Mouse (Mus musculus) spleen, adult 2 months (tissue): ENCODE data around the gene Htatip2. TPM values are rescaled to one million over a fixed set of nuclear protein-coding genes. Genes with fewer than 3 reads are reported as not detected.

Source experiments
- DNase-seq, 2 experiments: peaks; one replicate each; pipeline versions ENCODE4 v3.0.0 to v3.0.0-alpha.2; 2012 to 2021; ENCODE audit warnings: low spot score in 2 of 2, low read depth in 1 of 2
- H3K27ac ChIP-seq: fragments of 200-500 bp; 2 replicates; pipeline ENCODE4 v1.5.1; 2012; ENCODE audit warnings: low read length, inconsistent platforms; ENCODE audit not compliant: insufficient read depth
- H3K27me3 ChIP-seq: fragments of 200-500 bp; 2 replicates; pipeline ENCODE4 v1.6.1; 2012; ENCODE audit warnings: mild to moderate bottlenecking, moderate library complexity, low read length, inconsistent platforms; ENCODE audit not compliant: control insufficient read depth, insufficient read depth
- H3K36me3 ChIP-seq: fragments of 200-500 bp; 2 replicates; pipeline ENCODE4 v1.6.1; 2012; ENCODE audit warnings: mild to moderate bottlenecking, low read length, inconsistent platforms; ENCODE audit not compliant: control insufficient read depth, insufficient read depth
- H3K4me1 ChIP-seq: fragments of 200-500 bp; 2 replicates; pipeline ENCODE4 v1.6.1; 2011; ENCODE audit warnings: inconsistent platforms; ENCODE audit not compliant: control insufficient read depth, insufficient read depth, insufficient read length
- H3K4me3 ChIP-seq: fragments of 200-500 bp; 2 replicates; pipeline ENCODE4 v1.5.1; 2011; ENCODE audit warnings: mild to moderate bottlenecking, inconsistent platforms; ENCODE audit not compliant: insufficient read depth, insufficient read length; ENCODE audit errors: extremely low read depth
- CTCF ChIP-seq: fragments of 200-500 bp; IDR thresholded peaks from 2 replicates; pipeline ENCODE4 v1.5.1; 2011; ENCODE audit warnings: mild to moderate bottlenecking, inconsistent platforms; ENCODE audit not compliant: insufficient read depth, insufficient read length, insufficient replicate concordance; ENCODE audit errors: extremely low read depth
- POLR2A ChIP-seq: fragments of 200-500 bp; IDR thresholded peaks from 2 replicates; pipeline ENCODE4 v1.6.1; 2011; ENCODE audit warnings: low read depth, low read length, inconsistent platforms
- WGBS: fragments of 180-500 bp; shearing (Covaris S2); methylation state at CpG from one replicate; pipeline ENCODE4 v1.1.7; 2018; 5-methylcytosine and 5-hydroxymethylcytosine counted together
- polyA plus RNA-seq: library from polyadenylated mRNA; depleted of rRNA; stranded (reverse); fragments of >200 nt; gene quantifications from 2 replicates; pipeline ENCODE4 v1.2.3, GENCODE M21; 2012

Htatip2 gene
- polyA plus RNA-seq, 1 experiment, result 6.4 TPM

DNA sequence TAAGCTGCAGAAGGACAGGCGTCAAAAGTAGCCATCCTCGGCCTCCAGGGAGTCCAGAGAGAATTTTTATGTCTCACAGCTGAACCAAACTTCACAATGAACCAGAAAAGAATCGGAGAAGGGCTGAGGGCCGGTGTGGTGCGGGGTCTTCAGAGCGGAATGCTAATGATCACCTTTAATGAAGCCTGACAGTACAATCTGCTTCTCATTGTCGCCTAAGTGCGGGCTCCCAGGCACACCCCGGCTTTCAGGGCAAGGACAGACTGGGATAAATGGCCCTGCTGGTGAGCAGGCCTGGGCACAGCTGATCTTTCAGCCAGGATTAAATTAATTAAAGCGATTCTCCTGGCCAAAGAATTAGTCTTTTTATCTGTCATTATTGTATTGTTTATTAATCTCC is 17.0 kb upstream of the Htatip2 start:
- WGBS, result 60% methylated on average over 10 of the region's 10 CpGs
- H3K36me3 ChIP-seq, result no peaks in the 10 kb centered on the region
- no peaks in the 10 kb centered on the region for H3K27me3 ChIP-seq
- H3K27ac ChIP-seq, result peak overlapping the region; percentile 67; the same call in 1 of the 2 replicates
- DNase-seq, result no peak
- H3K4me3 ChIP-seq, result no peak overlapping the region
- peaks cover 5% of the 10 kb centered on the region; the same call in 1 of the 2 replicates for H3K4me1 ChIP-seq
- TF ChIP-seq CTCF (no peak), POLR2A (no peak)

DNA sequence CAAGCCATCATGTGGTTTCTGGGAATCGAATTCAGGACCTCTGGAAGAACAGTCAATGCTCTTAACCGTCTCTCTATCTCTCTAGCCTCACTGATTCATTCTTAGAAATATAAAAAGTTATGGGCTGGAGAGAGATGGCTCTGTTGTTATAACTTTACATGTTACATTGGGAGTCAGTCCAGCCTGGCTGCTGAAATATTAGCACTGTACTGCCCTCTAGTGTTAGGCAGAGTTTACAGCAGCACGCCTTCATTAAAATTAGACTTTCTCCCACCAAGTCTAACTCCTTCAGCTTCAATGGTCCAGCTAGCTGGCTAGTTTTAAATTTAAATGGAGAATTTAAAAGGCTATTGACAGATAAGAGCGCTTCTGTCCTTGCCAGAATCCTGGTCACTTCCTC is 7.8 kb upstream of the Htatip2 start:
- DNase-seq, result peak in 1 of 2 experiments; percentile 12
- TF ChIP-seq CTCF, result peak; percentile 44; the same call in 1 of the 2 replicates
- no peak for TF ChIP-seq POLR2A
- H3K36me3 ChIP-seq, result no peaks in the 10 kb centered on the region
- no peak overlapping the region for H3K4me3 ChIP-seq
- H3K27me3 ChIP-seq, result no peaks in the 10 kb centered on the region; the same call in 1 of the 2 replicates
- no peak overlapping the region for H3K27ac ChIP-seq
- 6% methylated on average over 4 of the region's 4 CpGs for WGBS
- no peaks in the 10 kb centered on the region for H3K4me1 ChIP-seq

DNA sequence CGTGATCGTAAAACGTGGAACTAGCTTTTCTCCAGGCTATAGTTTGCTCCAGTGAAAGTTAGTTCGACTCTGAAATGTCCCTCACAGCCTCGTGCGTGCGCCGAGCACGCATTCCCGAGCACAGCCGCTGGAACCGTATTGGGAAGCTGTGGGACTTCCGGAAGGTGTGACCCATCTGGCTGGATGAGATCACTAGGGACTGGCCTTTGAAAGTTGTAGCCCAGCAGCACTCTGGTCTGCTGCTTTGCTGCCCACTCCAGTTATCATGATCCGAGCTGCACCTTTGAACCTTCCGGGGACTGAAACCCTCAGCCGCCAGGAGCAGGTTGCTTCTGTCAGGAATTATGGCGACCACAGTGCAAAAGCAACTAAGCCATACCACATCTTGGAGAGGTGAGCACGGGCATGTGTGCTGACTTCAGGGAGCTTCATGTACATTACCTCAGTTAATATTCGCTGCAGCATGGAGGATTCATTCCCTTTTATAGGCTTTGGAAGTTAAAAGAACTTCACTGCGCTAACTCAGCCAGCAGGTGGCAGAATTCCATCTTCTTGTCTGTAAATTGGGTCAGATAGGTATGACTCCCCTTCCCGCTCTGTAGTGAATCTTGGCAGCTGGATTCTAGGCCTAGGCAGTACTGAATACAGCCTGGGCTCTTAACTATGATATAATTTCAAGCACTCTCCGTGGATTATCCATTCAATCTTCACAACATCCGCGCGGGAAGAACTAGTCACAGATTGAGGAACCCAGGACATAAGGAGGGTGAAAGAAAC is 6.0 kb upstream of the Htatip2 start:
- H3K27me3 ChIP-seq, result no peaks in the 10 kb centered on the region; the same call in 1 of the 2 replicates
- no peaks in the 10 kb centered on the region for H3K4me1 ChIP-seq
- no peak overlapping the region for H3K27ac ChIP-seq
- TF ChIP-seq CTCF (no peak), POLR2A (no peak)
- H3K36me3 ChIP-seq, result no peaks in the 10 kb centered on the region
- DNase-seq, result peak in 1 of 2 experiments; percentile 41
- no peak overlapping the region for H3K4me3 ChIP-seq
- 41% methylated on average over 25 of the region's 25 CpGs for WGBS

DNA sequence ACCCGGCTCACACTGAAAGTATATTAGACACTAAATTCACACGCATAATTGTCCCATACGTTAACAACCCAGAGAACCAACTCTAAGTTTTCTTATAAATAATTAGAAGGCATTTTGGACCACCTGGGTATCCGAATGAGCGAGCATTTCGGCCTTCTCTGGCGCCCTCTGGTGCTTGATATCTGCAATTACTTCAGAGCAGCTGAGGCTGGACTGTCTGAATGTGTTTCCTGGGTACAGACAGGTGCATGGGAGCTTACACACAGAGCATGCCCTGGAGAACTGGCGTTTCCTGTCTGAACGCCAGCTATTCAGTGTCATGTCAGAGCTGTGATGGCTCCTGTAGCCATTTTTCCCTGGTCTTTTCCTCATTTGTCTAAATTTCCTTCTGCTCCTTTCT is 4.1 kb upstream of the Htatip2 start:
- peaks cover 3% of the 10 kb centered on the region; the same call in 1 of the 2 replicates for H3K4me1 ChIP-seq
- TF ChIP-seq CTCF (peak; percentile 64; the same call in 1 of the 2 replicates), POLR2A (no peak)
- DNase-seq, result peak in 1 of 2 experiments; percentile 62
- H3K27ac ChIP-seq, result no peak overlapping the region
- H3K36me3 ChIP-seq, result no peaks in the 10 kb centered on the region
- WGBS, result 3% methylated on average over 9 of the region's 9 CpGs
- H3K4me3 ChIP-seq, result no peak overlapping the region
- H3K27me3 ChIP-seq, result no peaks in the 10 kb centered on the region; the same call in 1 of the 2 replicates

DNA sequence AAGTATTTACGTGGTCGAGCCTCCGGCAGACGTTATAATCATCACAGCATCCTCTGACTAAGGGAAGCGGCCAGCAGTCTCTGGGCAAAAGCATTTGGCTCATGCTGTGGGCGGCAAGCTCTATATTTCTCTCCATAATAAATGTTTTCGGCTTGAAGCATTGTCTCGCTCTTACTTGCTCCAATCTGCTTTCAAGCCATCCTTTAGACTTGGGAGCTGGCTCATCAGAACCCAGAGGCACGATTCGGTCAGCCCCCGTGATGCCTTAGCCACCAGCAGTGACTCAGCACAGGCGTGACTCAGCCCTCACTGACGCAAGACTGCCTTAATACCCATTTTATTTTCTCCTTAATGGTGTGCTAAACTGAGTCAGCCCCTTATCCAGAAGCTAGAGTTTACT is 3.7 kb downstream of the Htatip2 start:
- WGBS, result 89% methylated on average over 13 of the region's 13 CpGs
- H3K27me3 ChIP-seq, result no peaks in the 10 kb centered on the region
- no peak overlapping the region for H3K4me3 ChIP-seq
- no peak for DNase-seq
- peaks cover 15% of the 10 kb centered on the region for H3K36me3 ChIP-seq
- TF ChIP-seq CTCF (no peak), POLR2A (no peak)
- peaks cover 3% of the 10 kb centered on the region; the same call in 1 of the 2 replicates for H3K4me1 ChIP-seq
- no peak overlapping the region for H3K27ac ChIP-seq

DNA sequence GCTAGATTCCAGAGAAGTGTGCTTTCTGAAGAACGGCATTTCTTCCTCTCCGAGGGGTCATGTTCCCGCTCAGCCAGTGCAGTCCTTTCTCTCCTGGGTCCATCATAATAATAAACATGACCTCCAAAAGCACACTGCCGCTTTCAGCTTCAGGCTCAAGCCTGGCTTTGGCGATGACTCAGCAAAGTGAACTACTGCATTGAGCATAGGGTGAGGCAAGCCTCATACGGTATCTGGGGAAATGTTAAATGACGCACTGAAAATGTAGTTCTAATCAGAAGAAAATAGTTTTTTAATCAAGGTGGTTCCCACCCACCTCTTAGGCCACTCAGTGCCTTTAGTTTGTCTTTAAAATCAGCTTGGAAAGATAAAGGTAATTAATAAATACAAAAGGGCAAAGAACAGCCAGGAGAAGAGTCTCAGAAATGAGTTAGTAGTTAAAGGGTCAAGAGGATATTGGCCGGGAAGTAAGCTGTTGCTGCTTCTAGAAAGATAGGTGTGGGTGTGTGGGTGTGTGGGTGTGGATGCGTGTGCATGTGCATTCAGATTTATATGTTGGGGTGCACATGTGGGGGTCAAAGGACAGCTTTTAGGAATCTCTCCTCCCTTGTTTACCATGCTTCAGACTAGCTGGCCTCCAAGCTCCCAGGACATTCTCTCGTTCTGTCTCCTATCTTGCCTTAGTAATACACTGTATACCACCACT is 5.2 kb downstream of the Htatip2 start:
- Histone ChIP-seq H3K4me1 (peaks cover 3% of the 10 kb centered on the region; the same call in 1 of the 2 replicates), H3K36me3 (peaks cover 15% of the 10 kb centered on the region), H3K27ac (no peak overlapping the region), H3K27me3 (no peaks in the 10 kb centered on the region), H3K4me3 (no peak overlapping the region)
- 61% methylated on average over 10 of the region's 10 CpGs for WGBS
- TF ChIP-seq POLR2A, result no peak
- no peak for TF ChIP-seq CTCF
- no peak for DNase-seq
